Mouse (Mus musculus) embryonic facial prominence, embryonic 11.5 days (tissue): ENCODE data around the gene Psap. TPM values are rescaled to one million over a fixed set of nuclear protein-coding genes. Genes with fewer than 3 reads are reported as not detected.

Experiments used
- ATAC-seq: fragments of 200-750 bp; cut with Nextera tagmentation; replicated peaks from 2 replicates; pipeline ENCODE4 v1.8.0; 2017; ENCODE audit warnings: low read depth; ENCODE audit not compliant: insufficient number of reproducible peaks, low FRiP score, low TSS enrichment
- DNase-seq: peaks from one replicate; pipeline ENCODE4 v3.0.0-alpha.2; 2015; ENCODE audit warnings: low spot score
- H3K27ac ChIP-seq: fragments of 300-500 bp; sonication (generic); replicated peaks from 2 replicates; pipeline ENCODE4 v1.5.1; 2014; ENCODE audit warnings: mild to moderate bottlenecking, low read depth, low read length, control low read depth
- H3K27me3 ChIP-seq: fragments of 300-500 bp; sonication (generic); 2 replicates; pipeline ENCODE4 v1.6.1; 2014; ENCODE audit warnings: mild to moderate bottlenecking, low read length, moderate library complexity, mixed read lengths; ENCODE audit not compliant: control insufficient read depth, insufficient read depth
- H3K36me3 ChIP-seq: fragments of 300-500 bp; sonication (generic); replicated peaks from 2 replicates; pipeline ENCODE4 v1.6.1; 2014; ENCODE audit warnings: low read depth, mild to moderate bottlenecking, low read length, moderate library complexity, mixed read lengths; ENCODE audit not compliant: control insufficient read depth, insufficient read depth
- H3K4me1 ChIP-seq: fragments of 300-500 bp; sonication (generic); 2 replicates; pipeline ENCODE4 v1.6.1; 2014; ENCODE audit warnings: low read length, mixed read lengths; ENCODE audit not compliant: control insufficient read depth, insufficient read depth
- H3K4me2 ChIP-seq: fragments of 300-500 bp; sonication (generic); 2 replicates; pipeline ENCODE4 v1.6.1; 2014; ENCODE audit warnings: low read depth, mild to moderate bottlenecking, control low read depth, low read length, moderate library complexity
- H3K4me3 ChIP-seq: fragments of 300-500 bp; sonication (generic); 2 replicates; pipeline ENCODE4 v1.5.1; 2014; ENCODE audit warnings: low read depth, low read length, control low read depth
- H3K9ac ChIP-seq: fragments of 300-500 bp; sonication (generic); replicated peaks from 2 replicates; pipeline ENCODE4 v1.6.1; 2014; ENCODE audit warnings: mild to moderate bottlenecking, control low read depth, low read length
- H3K9me3 ChIP-seq: fragments of 300-500 bp; sonication (generic); replicated peaks from 2 replicates; pipeline ENCODE4 v1.6.1; 2016; ENCODE audit warnings: mild to moderate bottlenecking, low read length, inconsistent platforms, mixed read lengths; ENCODE audit not compliant: control insufficient read depth
- WGBS: fragments of 180-500 bp; shearing (Covaris S2); extraction: QIAGEN DNeasy Blood & Tissue Kit; methylation state at CpG from one replicate; pipeline ENCODE4 v1.1.7; 2014; 5-methylcytosine and 5-hydroxymethylcytosine counted together
- polyA plus RNA-seq: library from polyadenylated mRNA; unstranded; fragments of >200 nt; fragmentation: Nextera tagmentation; extraction: Ambion mirVana; gene quantifications from 2 replicates; pipeline ENCODE4 v1.2.1, GENCODE M21; 2014

Psap gene
- polyA plus RNA-seq, 1 experiment from 2014 or later: 64.2 TPM

GRCm38 (mm10) chr10:60285676-60286372 is 8.4 kb downstream of the Psap start:
- Histone ChIP-seq H3K27ac (peak overlapping the region; percentile 3; the same call in 1 of the 2 replicates), H3K9ac (no peak overlapping the region), H3K9me3 (no peaks in the 10 kb centered on the region), H3K4me3 (0 out of 2 replicates have a peak overlapping the region, but pooled peaks have one; percentile 6), H3K27me3 (no peaks in the 10 kb centered on the region), H3K4me2 (peak overlapping the region; percentile 16), H3K4me1 (peaks cover 15% of the 10 kb centered on the region), H3K36me3 (no peaks in the 10 kb centered on the region)
- peak; percentile 84 for DNase-seq
- 49% methylated on average over 14 of the region's 14 CpGs for whole genome bisulfite sequencing
- peak; percentile 38 for ATAC-seq

DNA sequence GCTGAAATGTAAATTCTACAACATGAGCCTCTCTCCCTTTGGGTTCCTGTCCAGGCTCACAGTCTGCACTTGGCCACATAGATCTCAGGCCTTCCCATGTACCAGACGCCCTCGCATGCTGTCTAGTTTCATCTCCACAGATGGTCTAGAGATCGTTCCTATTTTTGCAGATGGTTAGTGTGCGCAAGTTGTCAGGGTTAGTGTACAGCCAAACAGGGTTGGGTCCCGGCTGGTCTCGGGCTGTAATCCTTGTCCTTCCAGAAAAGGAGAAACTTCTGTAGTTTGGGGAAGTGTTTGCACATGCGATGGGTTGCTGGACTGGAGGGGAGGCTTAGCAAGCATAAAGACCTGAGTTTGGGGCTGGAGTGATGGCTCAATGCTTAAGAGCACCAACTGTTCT is 9.1 kb downstream of the Psap start:
- Histone ChIP-seq H3K27me3 (no peaks in the 10 kb centered on the region), H3K27ac (no peak overlapping the region), H3K9ac (no peak overlapping the region), H3K9me3 (no peaks in the 10 kb centered on the region), H3K4me3 (no peak overlapping the region), H3K36me3 (no peaks in the 10 kb centered on the region), H3K4me2 (no peak overlapping the region), H3K4me1 (peaks cover 15% of the 10 kb centered on the region)
- no peak for ATAC-seq
- DNase-seq: no peak
- WGBS: 92% methylated on average over 7 of the region's 7 CpGs

GRCm38 (mm10) chr10:60287161-60287560 is 9.7 kb downstream of the Psap start:
- ATAC-seq (no peak), DNase-seq (no peak)
- H3K9me3 ChIP-seq: no peaks in the 10 kb centered on the region
- no peaks in the 10 kb centered on the region for H3K27me3 ChIP-seq
- H3K9ac ChIP-seq: no peak overlapping the region
- H3K4me2 ChIP-seq: no peak overlapping the region
- no peaks in the 10 kb centered on the region for H3K36me3 ChIP-seq
- no peak overlapping the region for H3K27ac ChIP-seq
- 83% methylated on average over 4 of the region's 4 CpGs for whole genome bisulfite sequencing
- peaks cover 15% of the 10 kb centered on the region for H3K4me1 ChIP-seq
- no peak overlapping the region for H3K4me3 ChIP-seq

GRCm38 (mm10) chr10:60287726-60288125 is 10.3 kb downstream of the Psap start:
- H3K36me3 ChIP-seq: no peaks in the 10 kb centered on the region
- H3K4me1 ChIP-seq: peaks cover 15% of the 10 kb centered on the region

GRCm38 (mm10) chr10:60289216-60289615 is 11.8 kb downstream of the Psap start:
- WGBS: 90% methylated on average over 8 of the region's 8 CpGs

More at GRCm38 (mm10) chr10:60287726-60288125, 10.3 kb downstream of the Psap start:
- no peaks in the 10 kb centered on the region for H3K27me3 ChIP-seq
- 78% methylated on average over 2 of the region's 2 CpGs for WGBS
- no peak overlapping the region for H3K27ac ChIP-seq
- H3K9me3 ChIP-seq: no peaks in the 10 kb centered on the region
- DNase-seq: no peak
- H3K4me2 ChIP-seq: no peak overlapping the region
- no peak overlapping the region for H3K9ac ChIP-seq
- H3K4me3 ChIP-seq: no peak overlapping the region
- no peak for ATAC-seq

GRCm38 (mm10) chr10:60290026-60290738 is 12.8 kb downstream of the Psap start:
- no peak overlapping the region for H3K4me3 ChIP-seq
- WGBS: 59% methylated on average over 7 of the region's 7 CpGs
- no peak overlapping the region for H3K4me2 ChIP-seq
- no peak overlapping the region for H3K27ac ChIP-seq
- ATAC-seq: no peak
- H3K36me3 ChIP-seq: no peaks in the 10 kb centered on the region; the same call in none of the 2 replicates
- no peak for DNase-seq
- peaks cover 6% of the 10 kb centered on the region for H3K4me1 ChIP-seq
- no peaks in the 10 kb centered on the region for H3K9me3 ChIP-seq
- no peaks in the 10 kb centered on the region for H3K27me3 ChIP-seq
- H3K9ac ChIP-seq: no peak overlapping the region

More at GRCm38 (mm10) chr10:60289216-60289615, 11.8 kb downstream of the Psap start:
- Histone ChIP-seq H3K27me3 (no peaks in the 10 kb centered on the region), H3K9me3 (no peaks in the 10 kb centered on the region), H3K9ac (no peak overlapping the region), H3K4me2 (no peak overlapping the region), H3K36me3 (no peaks in the 10 kb centered on the region; the same call in none of the 2 replicates), H3K4me3 (no peak overlapping the region), H3K4me1 (peaks cover 15% of the 10 kb centered on the region), H3K27ac (no peak overlapping the region)
- ATAC-seq (no peak), DNase-seq (no peak)

DNA sequence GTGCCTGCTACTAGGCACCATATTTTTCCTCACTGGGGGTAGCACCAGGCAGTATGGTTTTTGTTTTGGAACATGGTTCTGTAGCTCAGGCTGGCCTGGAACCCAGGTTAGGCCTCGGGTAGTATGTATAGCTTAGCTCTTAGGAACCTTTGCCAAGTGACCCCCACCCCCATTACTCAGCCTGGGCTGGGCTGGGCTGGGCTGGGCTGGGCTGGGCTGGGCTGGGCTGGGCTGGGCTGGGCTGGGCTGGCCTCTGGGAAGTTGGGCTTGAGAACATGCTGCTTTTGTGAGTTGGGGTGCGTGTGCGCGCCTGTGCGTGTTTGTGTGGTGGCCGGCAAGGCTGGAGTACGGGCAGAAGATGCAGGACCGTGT is 13.3 kb downstream of the Psap start:
- WGBS: 86% methylated on average over 8 of the region's 8 CpGs
- DNase-seq (no peak), ATAC-seq (no peak)
- H3K4me3 ChIP-seq: no peak overlapping the region
- H3K4me1 ChIP-seq: peaks cover 2% of the 10 kb centered on the region; the same call in 1 of the 2 replicates
- H3K36me3 ChIP-seq: no peaks in the 10 kb centered on the region; the same call in none of the 2 replicates
- no peak overlapping the region for H3K27ac ChIP-seq
- no peaks in the 10 kb centered on the region for H3K27me3 ChIP-seq
- no peak overlapping the region for H3K9ac ChIP-seq
- no peak overlapping the region for H3K4me2 ChIP-seq
- H3K9me3 ChIP-seq: no peaks in the 10 kb centered on the region

DNA sequence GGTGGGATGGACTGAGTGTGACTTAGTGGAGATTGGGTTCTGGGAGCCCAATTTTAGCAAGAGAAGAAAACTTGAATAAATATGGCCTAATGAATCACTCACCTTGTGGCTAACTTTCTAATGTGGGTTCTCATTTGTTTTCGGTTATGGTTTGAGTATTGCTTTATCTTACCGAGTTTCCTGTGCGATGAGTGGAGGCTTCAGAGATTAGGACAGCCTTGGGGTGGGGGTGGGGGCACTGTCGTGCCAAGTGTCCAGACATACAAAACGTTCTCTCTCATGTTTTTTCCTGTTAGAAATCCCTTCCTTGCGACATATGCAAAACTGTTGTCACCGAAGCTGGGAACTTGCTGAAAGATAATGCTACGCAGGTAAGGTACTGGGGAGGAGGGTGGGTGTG is 14.8 kb downstream of the Psap start:
- Histone ChIP-seq H3K4me1 (no peaks in the 10 kb centered on the region), H3K4me2 (no peak overlapping the region), H3K4me3 (no peak overlapping the region), H3K27me3 (no peaks in the 10 kb centered on the region), H3K27ac (no peak overlapping the region), H3K9me3 (no peaks in the 10 kb centered on the region), H3K9ac (no peak overlapping the region), H3K36me3 (no peaks in the 10 kb centered on the region; the same call in none of the 2 replicates)
- ATAC-seq (no peak), DNase-seq (no peak)
- WGBS: 90% methylated on average over 8 of the region's 8 CpGs
